Mouse (Mus musculus): Measurements from ENCODE around the gene Tbkbp1. TPM values are rescaled to one million over a fixed set of nuclear protein-coding genes. Genes with fewer than 3 reads are reported as not detected.

Gene Tbkbp1
- total and polyA plus RNA-seq, 3 experiments: 11.7 to 33.5 TPM; not detected in 1

DNA sequence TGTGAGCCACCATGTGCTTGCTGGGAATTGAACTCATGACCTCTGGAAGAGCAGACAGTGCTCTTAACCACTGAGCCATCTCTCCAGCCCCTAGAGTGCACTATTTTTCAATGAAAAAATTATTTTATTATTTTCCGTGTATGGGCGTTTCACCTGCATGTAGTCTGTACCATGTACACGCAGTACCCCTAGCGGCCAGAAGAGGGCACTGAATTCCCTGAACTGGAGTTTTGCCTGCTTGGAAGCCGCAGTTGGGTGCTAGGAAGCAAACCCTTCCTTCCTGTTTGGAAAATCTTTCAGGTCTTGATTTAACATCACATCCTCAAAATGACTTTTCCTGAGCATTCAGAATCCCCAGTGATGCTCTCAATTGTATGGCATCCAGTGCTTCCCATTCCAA, 47.3 kb upstream of the Tbkbp1 start:
- H3K4me1 ChIP-seq (ENCODE audit: control insufficient read depth in 1 of 2, insufficient read depth in 2 of 2, low read length in 2 of 2): no peaks in the 10 kb centered on the region
- no peaks in the 10 kb centered on the region for H3K36me3 ChIP-seq (ENCODE audit: control insufficient read depth in 1 of 2, insufficient read depth in 2 of 2, low read length in 2 of 2)
- TF ChIP-seq JUND (IDR thresholded peaks at IDR 0.05; ENCODE audit: low read depth, low read length) (0 out of 2 replicates have a peak, but pooled peaks have one; percentile 32), TCF12 (IDR thresholded peaks at IDR 0.05; ENCODE audit: low read depth, low read length) (peak; percentile 36; the same call in 1 of the 2 replicates), ELF1 (IDR thresholded peaks at IDR 0.05; ENCODE audit: low read depth, low read length) (0 out of 2 replicates have a peak, but pooled peaks have one; percentile 38), POLR2A (IDR thresholded peaks at IDR 0.05; ENCODE audit: control insufficient read depth in 1 of 2, insufficient read depth in 1 of 2, low read depth in 1 of 2, low read length in 2 of 2, poor library complexity in 1 of 2) (no peak), ETS1 (IDR thresholded peaks at IDR 0.05; ENCODE audit: low read depth, low read length) (0 out of 2 replicates have a peak, but pooled peaks have one; percentile 20), ZC3H11A (IDR thresholded peaks at IDR 0.05; ENCODE audit: low read depth, low read length) (peak; percentile 82), ZMIZ1 (IDR thresholded peaks at IDR 0.05; ENCODE audit: low read depth, low read length) (no peak), HCFC1 (IDR thresholded peaks at IDR 0.05; ENCODE audit: low read depth, low read length) (0 out of 2 replicates have a peak, but pooled peaks have one; percentile 21), EP300 (IDR thresholded peaks at IDR 0.05; ENCODE audit: low read depth in 1 of 2, low read length in 2 of 2) (no peak), MXI1 (IDR thresholded peaks at IDR 0.05; ENCODE audit: low read depth, low read length) (peak; percentile 44; the same call in 1 of the 2 replicates), TAL1 (IDR thresholded peaks at IDR 0.05; ENCODE audit: low read length) (no peak), BHLHE40 (IDR thresholded peaks at IDR 0.05; ENCODE audit: borderline replicate concordance, low read depth, low read length) (0 out of 2 replicates have a peak, but pooled peaks have one; percentile 53), CTCF (IDR thresholded peaks at IDR 0.05 in 2 of 3, conservative IDR thresholded peaks at IDR 0.05 in 1 of 3; ENCODE audit: control insufficient read depth in 1 of 3, insufficient read depth in 1 of 3, low read depth in 2 of 3, low read length in 3 of 3, poor library complexity in 1 of 3, severe bottlenecking in 1 of 3) (peak; percentile 89 to 94 (median 91)), ZKSCAN1 (IDR thresholded peaks at IDR 0.05; ENCODE audit: low read depth, low read length) (no peak), USF1 (IDR thresholded peaks at IDR 0.05; ENCODE audit: low read depth, low read length) (0 out of 2 replicates have a peak, but pooled peaks have one; percentile 6), SMC3 (IDR thresholded peaks at IDR 0.05; ENCODE audit: low read depth, low read length) (peak; percentile 88), MEF2A (IDR thresholded peaks at IDR 0.05; ENCODE audit: extremely low read depth, insufficient replicate concordance, low read depth, low read length, poor library complexity, severe bottlenecking) (no peak), GABPA (IDR thresholded peaks at IDR 0.05; ENCODE audit: low read depth, low read length) (peak; percentile 23; the same call in 1 of the 2 replicates), MAFK (IDR thresholded peaks at IDR 0.05; ENCODE audit: borderline replicate concordance, low read depth, low read length) (no peak), MYC (IDR thresholded peaks at IDR 0.05; ENCODE audit: low read depth, low read length) (no peak), SIN3A (IDR thresholded peaks at IDR 0.05; ENCODE audit: low read length) (peak; percentile 49; the same call in 1 of the 2 replicates), E2F4 (IDR thresholded peaks at IDR 0.05; ENCODE audit: borderline replicate concordance, low read depth, low read length) (no peak), RAD21 (IDR thresholded peaks at IDR 0.05; ENCODE audit: low read depth, low read length) (peak; percentile 80), UBTF (IDR thresholded peaks at IDR 0.05; ENCODE audit: borderline replicate concordance, insufficient read depth, low read depth, low read length) (no peak), ZNF384 (IDR thresholded peaks at IDR 0.05; ENCODE audit: low read depth, low read length) (no peak), NELFE (IDR thresholded peaks at IDR 0.05; ENCODE audit: low read depth, low read length) (no peak), RCOR1 (IDR thresholded peaks at IDR 0.05; ENCODE audit: low read depth, low read length) (0 out of 2 replicates have a peak, but pooled peaks have one; percentile 28)
- H3K4me3 ChIP-seq (ENCODE audit: control insufficient read depth in 1 of 2, insufficient read depth in 1 of 2, low read depth in 2 of 2, low read length in 2 of 2): no peak overlapping the region
- no peaks in the 10 kb centered on the region for H3K9me3 ChIP-seq (replicated peaks; ENCODE audit: insufficient read depth, low read length)
- H3K27ac ChIP-seq (ENCODE audit: control insufficient read depth, low read depth, low read length): no peak overlapping the region
- peak; percentile 83 for DNase-seq (ENCODE audit: low read depth, low spot score)
- H3K79me2 ChIP-seq (ENCODE audit: control insufficient read depth, insufficient read depth, low read length, poor library complexity): no peaks in the 10 kb centered on the region
- H3K27me3 ChIP-seq (ENCODE audit: control insufficient read depth in 1 of 2, insufficient read depth in 2 of 2, low read length in 2 of 2): no peaks in the 10 kb centered on the region
- H3K9ac ChIP-seq (ENCODE audit: control insufficient read depth, low read depth, low read length, poor library complexity, severe bottlenecking): no peak overlapping the region

Measured in MEL (cell line).